Mouse (Mus musculus): ENCODE data around the gene Carhsp1. TPM values are rescaled to one million over a fixed set of nuclear protein-coding genes. Genes with fewer than 3 reads are reported as not detected.
A peak's percentile ranks its signal among the peaks of the same experiment; 100 is the strongest.

Carhsp1 gene
- polyA plus RNA-seq, 1 experiment from 2014 or later, result 200 TPM

- H3K9ac ChIP-seq (replicated peaks; ENCODE audit: low read depth, low read length), result no peak overlapping the region
- no peaks in the 10 kb centered on the region for H3K9me3 ChIP-seq (ENCODE audit: control insufficient read depth, low read length)
- no peak for ATAC-seq
- H3K4me3 ChIP-seq (replicated peaks; ENCODE audit: low read length), result no peak overlapping the region
- no peaks in the 10 kb centered on the region for H3K36me3 ChIP-seq (ENCODE audit: control insufficient read depth, insufficient read depth)
- no peaks in the 10 kb centered on the region for H3K4me1 ChIP-seq (replicated peaks; ENCODE audit: control insufficient read depth, insufficient read depth, low read length)
- H3K27me3 ChIP-seq (replicated peaks; ENCODE audit: control insufficient read depth, insufficient read depth, low read length), result no peaks in the 10 kb centered on the region
- H3K27ac ChIP-seq (ENCODE audit: low read length), result no peak overlapping the region
- WGBS, result 48% methylated on average over 5 of the region's 5 CpGs
- no peak overlapping the region for H3K4me2 ChIP-seq (ENCODE audit: low read length)
Measured at GRCm38 (mm10) chr16:8678035-8678434, 6.1 kb upstream of the Carhsp1 start.

GRCm38 (mm10) chr16:8676800-8677199 lies 4.8 kb upstream of the Carhsp1 start:
- no peak overlapping the region for H3K4me3 ChIP-seq (replicated peaks; ENCODE audit: low read length)
- WGBS, result 50% methylated on average over 4 of the region's 4 CpGs
- ATAC-seq, result no peak
- H3K4me2 ChIP-seq (ENCODE audit: low read length), result no peak overlapping the region
- no peaks in the 10 kb centered on the region; the same call in 1 of the 2 replicates for H3K4me1 ChIP-seq (replicated peaks; ENCODE audit: control insufficient read depth, insufficient read depth, low read length)
- H3K9ac ChIP-seq (replicated peaks; ENCODE audit: low read depth, low read length), result no peak overlapping the region
- H3K27ac ChIP-seq (ENCODE audit: low read length), result no peak overlapping the region
- no peaks in the 10 kb centered on the region for H3K27me3 ChIP-seq (replicated peaks; ENCODE audit: control insufficient read depth, insufficient read depth, low read length)
- H3K36me3 ChIP-seq (ENCODE audit: control insufficient read depth, insufficient read depth), result no peaks in the 10 kb centered on the region
- no peaks in the 10 kb centered on the region for H3K9me3 ChIP-seq (ENCODE audit: control insufficient read depth, low read length)

GRCm38 (mm10) chr16:8676228-8676627 lies 4.3 kb upstream of the Carhsp1 start:
- WGBS, result 80% methylated on average over 2 of the region's 2 CpGs
- no peaks in the 10 kb centered on the region; the same call in 1 of the 2 replicates for H3K4me1 ChIP-seq (replicated peaks; ENCODE audit: control insufficient read depth, insufficient read depth, low read length)
- ATAC-seq, result no peak

GRCm38 (mm10) chr16:8675559-8675958 lies 3.6 kb upstream of the Carhsp1 start:
- no peaks in the 10 kb centered on the region for H3K27me3 ChIP-seq (replicated peaks; ENCODE audit: control insufficient read depth, insufficient read depth, low read length)
- peaks cover 4% of the 10 kb centered on the region for H3K4me1 ChIP-seq (replicated peaks; ENCODE audit: control insufficient read depth, insufficient read depth, low read length)
- no peak overlapping the region for H3K4me3 ChIP-seq (replicated peaks; ENCODE audit: low read length)
- no peak overlapping the region for H3K27ac ChIP-seq (ENCODE audit: low read length)
- H3K36me3 ChIP-seq (ENCODE audit: control insufficient read depth, insufficient read depth), result no peaks in the 10 kb centered on the region
- no peak for ATAC-seq
- no peaks in the 10 kb centered on the region for H3K9me3 ChIP-seq (ENCODE audit: control insufficient read depth, low read length)
- no peak overlapping the region for H3K9ac ChIP-seq (replicated peaks; ENCODE audit: low read depth, low read length)
- no peak overlapping the region for H3K4me2 ChIP-seq (ENCODE audit: low read length)
- 82% methylated on average over 8 of the region's 8 CpGs for WGBS

More at GRCm38 (mm10) chr16:8676228-8676627, 4.3 kb upstream of the Carhsp1 start:
- H3K27ac ChIP-seq (ENCODE audit: low read length), result no peak overlapping the region
- no peak overlapping the region for H3K4me2 ChIP-seq (ENCODE audit: low read length)
- H3K9me3 ChIP-seq (ENCODE audit: control insufficient read depth, low read length), result no peaks in the 10 kb centered on the region
- H3K9ac ChIP-seq (replicated peaks; ENCODE audit: low read depth, low read length), result no peak overlapping the region
- no peaks in the 10 kb centered on the region for H3K27me3 ChIP-seq (replicated peaks; ENCODE audit: control insufficient read depth, insufficient read depth, low read length)
- no peaks in the 10 kb centered on the region for H3K36me3 ChIP-seq (ENCODE audit: control insufficient read depth, insufficient read depth)
- no peak overlapping the region for H3K4me3 ChIP-seq (replicated peaks; ENCODE audit: low read length)

GRCm38 (mm10) chr16:8674165-8674564 lies 2.2 kb upstream of the Carhsp1 start:
- no peak overlapping the region for H3K4me2 ChIP-seq (ENCODE audit: low read length)
- H3K27ac ChIP-seq (ENCODE audit: low read length), result no peak overlapping the region
- no peak overlapping the region for H3K9ac ChIP-seq (replicated peaks; ENCODE audit: low read depth, low read length)
- H3K4me3 ChIP-seq (replicated peaks; ENCODE audit: low read length), result no peak overlapping the region
- H3K36me3 ChIP-seq (ENCODE audit: control insufficient read depth, insufficient read depth), result no peaks in the 10 kb centered on the region
- H3K4me1 ChIP-seq (replicated peaks; ENCODE audit: control insufficient read depth, insufficient read depth, low read length), result peaks cover 18% of the 10 kb centered on the region
- ATAC-seq, result no peak
- WGBS, result 2% methylated on average over 8 of the region's 8 CpGs
- no peaks in the 10 kb centered on the region for H3K27me3 ChIP-seq (replicated peaks; ENCODE audit: control insufficient read depth, insufficient read depth, low read length)
- H3K9me3 ChIP-seq (ENCODE audit: control insufficient read depth, low read length), result no peaks in the 10 kb centered on the region

- H3K27ac ChIP-seq (ENCODE audit: low read length), result no peak overlapping the region
- ATAC-seq, result no peak
- no peaks in the 10 kb centered on the region for H3K27me3 ChIP-seq (replicated peaks; ENCODE audit: control insufficient read depth, insufficient read depth, low read length)
- H3K9ac ChIP-seq (replicated peaks; ENCODE audit: low read depth, low read length), result no peak overlapping the region
- no peak overlapping the region for H3K4me2 ChIP-seq (ENCODE audit: low read length)
- no peaks in the 10 kb centered on the region for H3K36me3 ChIP-seq (ENCODE audit: control insufficient read depth, insufficient read depth)
- WGBS, result 70% methylated on average over 6 of the region's 6 CpGs
- H3K4me1 ChIP-seq (replicated peaks; ENCODE audit: control insufficient read depth, insufficient read depth, low read length), result peaks cover 26% of the 10 kb centered on the region
- H3K4me3 ChIP-seq (replicated peaks; ENCODE audit: low read length), result no peak overlapping the region
- no peaks in the 10 kb centered on the region for H3K9me3 ChIP-seq (ENCODE audit: control insufficient read depth, low read length)
Measured at GRCm38 (mm10) chr16:8673343-8673742, 1.4 kb upstream of the Carhsp1 start.

- Histone ChIP-seq H3K9me3 (ENCODE audit: control insufficient read depth, low read length) (no peaks in the 10 kb centered on the region), H3K27ac (ENCODE audit: low read length) (no peak overlapping the region), H3K27me3 (replicated peaks; ENCODE audit: control insufficient read depth, insufficient read depth, low read length) (no peaks in the 10 kb centered on the region), H3K9ac (replicated peaks; ENCODE audit: low read depth, low read length) (no peak overlapping the region), H3K36me3 (ENCODE audit: control insufficient read depth, insufficient read depth) (no peaks in the 10 kb centered on the region), H3K4me1 (replicated peaks; ENCODE audit: control insufficient read depth, insufficient read depth, low read length) (peaks cover 30% of the 10 kb centered on the region), H3K4me2 (ENCODE audit: low read length) (peak overlapping the region; percentile 56), H3K4me3 (replicated peaks; ENCODE audit: low read length) (no peak overlapping the region; the same call in 1 of the 2 replicates)
- no peak for ATAC-seq
Measured at GRCm38 (mm10) chr16:8672811-8673210, 856 bp upstream of the Carhsp1 start.

GRCm38 (mm10) chr16:8672350-8672687 lies 364 bp upstream of the Carhsp1 start:
- under 1% methylated on average over 18 of the region's 18 CpGs for WGBS
- Histone ChIP-seq H3K27ac (ENCODE audit: low read length) (peak overlapping the region; percentile 54), H3K4me3 (replicated peaks; ENCODE audit: low read length) (peak overlapping the region; percentile 85), H3K4me2 (ENCODE audit: low read length) (peak overlapping the region; percentile 56), H3K36me3 (ENCODE audit: control insufficient read depth, insufficient read depth) (no peaks in the 10 kb centered on the region), H3K9ac (replicated peaks; ENCODE audit: low read depth, low read length) (peak overlapping the region; percentile 67), H3K9me3 (ENCODE audit: control insufficient read depth, low read length) (no peaks in the 10 kb centered on the region), H3K4me1 (replicated peaks; ENCODE audit: control insufficient read depth, insufficient read depth, low read length) (peaks cover 35% of the 10 kb centered on the region), H3K27me3 (replicated peaks; ENCODE audit: control insufficient read depth, insufficient read depth, low read length) (no peaks in the 10 kb centered on the region)
- ATAC-seq, result no peak

- Histone ChIP-seq H3K36me3 (ENCODE audit: control insufficient read depth, insufficient read depth) (no peaks in the 10 kb centered on the region), H3K4me1 (replicated peaks; ENCODE audit: control insufficient read depth, insufficient read depth, low read length) (peaks cover 46% of the 10 kb centered on the region), H3K27me3 (replicated peaks; ENCODE audit: control insufficient read depth, insufficient read depth, low read length) (no peaks in the 10 kb centered on the region), H3K4me3 (replicated peaks; ENCODE audit: low read length) (peak overlapping the region; percentile 85), H3K9me3 (ENCODE audit: control insufficient read depth, low read length) (no peaks in the 10 kb centered on the region), H3K9ac (replicated peaks; ENCODE audit: low read depth, low read length) (peak overlapping the region; percentile 67), H3K4me2 (ENCODE audit: low read length) (peak overlapping the region; percentile 56), H3K27ac (ENCODE audit: low read length) (peak overlapping the region; percentile 58)
- ATAC-seq, result peak; percentile 39
- 8% methylated on average over 11 of the region's 15 CpGs for WGBS
Measured at GRCm38 (mm10) chr16:8670041-8671035, 1.6 kb downstream of the Carhsp1 start.

Data from forebrain, embryonic 16.5 days (tissue).